Comparison of ENCODE assay signal across 10 mouse cellular contexts in the genomic region with DNA sequence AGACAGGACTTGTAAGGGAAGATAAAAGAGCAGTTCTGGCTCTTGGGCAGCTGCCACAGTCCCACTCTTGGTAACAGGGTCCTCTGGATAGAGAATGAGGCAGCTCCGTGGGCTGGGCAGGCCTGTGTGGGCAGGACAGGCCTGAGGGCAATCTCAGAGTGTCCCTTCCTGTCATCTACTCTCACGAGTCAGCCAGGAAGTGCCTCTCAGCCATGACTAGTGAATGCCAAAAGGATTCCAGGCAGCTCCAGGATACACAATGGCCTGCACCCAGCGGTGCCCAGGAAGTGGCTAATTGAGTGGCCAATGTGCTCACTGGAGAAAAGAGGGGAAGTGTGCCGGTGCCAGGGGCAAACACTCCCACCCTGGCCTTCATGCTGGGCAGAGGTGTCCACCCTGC. TPM values are rescaled to one million over a fixed set of nuclear protein-coding genes. Genes with fewer than 3 reads are reported as not detected.
DNase-seq lines count a peak whose midpoint lies in the region; ATAC-seq and TF ChIP-seq lines count a peak whose summit lies in the region.
"Had no signal": no experiment of that assay in that cellular context is flagged by ENCODE, and none has a peak within 500 bp of the region (broad histone marks: within the 10 kb centered on the region; RNA-seq: fewer than 3 reads in every experiment).

No protein-coding gene starts in this region.

- H3K4me3 ChIP-seq in left cerebral cortex, adult 2 months, result no peak overlapping the region
- no peak overlapping the region for H3K4me3 ChIP-seq in forebrain, embryonic 14.5 days (ENCODE audit: low read depth, low read length)
- H3K4me3 ChIP-seq in hindbrain, embryonic 14.5 days (replicated peaks; ENCODE audit: low read length), result no peak overlapping the region
- H3K4me3 ChIP-seq in macrophage (ENCODE audit: inconsistent target), result peak overlapping the region; percentile 74; the same call in 1 of the 2 replicates
- H3K4me3 ChIP-seq: limb, embryonic 12.5 days had no signal

- H3K9me3 ChIP-seq in forebrain, embryonic 14.5 days (replicated peaks; ENCODE audit: control insufficient read depth, low read length), result no peaks in the 10 kb centered on the region
- no peaks in the 10 kb centered on the region for H3K9me3 ChIP-seq in hindbrain, embryonic 14.5 days (ENCODE audit: control insufficient read depth, low read length)
- H3K9me3 ChIP-seq: limb, embryonic 12.5 days had no signal

- H3K27me3 ChIP-seq in forebrain, embryonic 14.5 days (replicated peaks; ENCODE audit: control insufficient read depth, insufficient read depth, low read length), result no peaks in the 10 kb centered on the region
- H3K27me3 ChIP-seq in hindbrain, embryonic 14.5 days (ENCODE audit: control insufficient read depth, insufficient read depth, low read length), result no peaks in the 10 kb centered on the region
- H3K27me3 ChIP-seq: Patski had no signal

- H3K27ac ChIP-seq in left cerebral cortex, adult 2 months, result peak overlapping the region; percentile 86
- H3K27ac ChIP-seq in forebrain, embryonic 14.5 days (ENCODE audit: low read depth, low read length), result no peak overlapping the region
- H3K27ac ChIP-seq in hindbrain, embryonic 14.5 days, result peak overlapping the region; percentile 32; the same call in 1 of the 2 replicates
- H3K27ac ChIP-seq in macrophage, result peak overlapping the region; percentile 99
- H3K27ac ChIP-seq: limb, embryonic 12.5 days had no signal

- ATAC-seq in forebrain, embryonic 14.5 days, result no peak
- ATAC-seq in hindbrain, embryonic 14.5 days (ENCODE audit: low FRiP score), result no peak
- no peak for ATAC-seq in CD4-positive, CD25-positive, alpha-beta regulatory T cell, adult 4 months
- ATAC-seq: Patski had no signal

- peaks cover 57% of the 10 kb centered on the region for H3K79me2 ChIP-seq in macrophage (ENCODE audit: inconsistent target)

- WGBS in forebrain, embryonic 14.5 days, result 46% methylated on average over 4 of the region's 4 CpGs
- WGBS in hindbrain, embryonic 14.5 days, result 40% methylated on average over 4 of the region's 4 CpGs
- WGBS in macrophage (ENCODE audit: missing documents), result 6% methylated on average over 4 of the region's 4 CpGs

- TF ChIP-seq CTCF in left cerebral cortex, adult 2 months (IDR thresholded peaks at IDR 0.05), result no peak

- no peaks in the 10 kb centered on the region for H3K36me3 ChIP-seq in forebrain, embryonic 14.5 days (ENCODE audit: control insufficient read depth, insufficient read depth, low read length)
- H3K36me3 ChIP-seq in hindbrain, embryonic 14.5 days (replicated peaks; ENCODE audit: control insufficient read depth, insufficient read depth), result no peaks in the 10 kb centered on the region
- no peaks in the 10 kb centered on the region for H3K36me3 ChIP-seq in macrophage (ENCODE audit: inconsistent target)
- H3K36me3 ChIP-seq: limb, embryonic 12.5 days had no signal

- H3K4me1 ChIP-seq in forebrain, embryonic 14.5 days (ENCODE audit: control insufficient read depth, insufficient read depth, low read length), result no peaks in the 10 kb centered on the region
- H3K4me1 ChIP-seq in hindbrain, embryonic 14.5 days (replicated peaks; ENCODE audit: control insufficient read depth, insufficient read depth, low read length), result peaks cover 15% of the 10 kb centered on the region

- no peak for DNase-seq in left cerebral cortex, adult 2 months (ENCODE audit: extremely low spot score in 1 of 2, low spot score in 2 of 2)
- DNase-seq in left cerebral cortex, postnatal 4 days, result no peak
- DNase-seq in forebrain, embryonic 14.5 days (ENCODE audit: low spot score), result no peak
- DNase-seq in hindbrain, embryonic 14.5 days (ENCODE audit: low spot score), result no peak
- DNase-seq in testis, postnatal 14 days (ENCODE audit: low spot score), result no peak
- DNase-seq in layer of hippocampus, adult 9-10 months (ENCODE audit: low spot score), result no peak

- H3K4me2 ChIP-seq in forebrain, embryonic 14.5 days (ENCODE audit: low read length), result no peak overlapping the region
- H3K4me2 ChIP-seq in hindbrain, embryonic 14.5 days (replicated peaks), result peak overlapping the region; percentile 4; the same call in 1 of the 2 replicates
- H3K4me2 ChIP-seq: limb, embryonic 12.5 days had no signal

- H3K9ac ChIP-seq in forebrain, embryonic 14.5 days (ENCODE audit: low read length), result peak overlapping the region; percentile 2; the same call in 1 of the 2 replicates
- peak overlapping the region; percentile 2; the same call in 1 of the 2 replicates for H3K9ac ChIP-seq in hindbrain, embryonic 14.5 days
- H3K9ac ChIP-seq: limb, embryonic 12.5 days had no signal

- intact Hi-C loops in left cerebral cortex, adult 2 months (cut with DNase I), result no loop called here
- intact Hi-C loops in left cerebral cortex, postnatal 4 days (cut with DNase I), result no loop called here

RNA-seq across cellular contexts. Expression of gene Aatk, which starts 7.4 kb away (rescaled TPM):
- 100 to 1,000 TPM; 193 to 203 TPM for total RNA-seq in left cerebral cortex, adult 2 months (2021)
- total RNA-seq in left cerebral cortex, postnatal 4 days (2021), result 100 to 1,000 TPM; 111 to 114 TPM
- polyA plus RNA-seq in forebrain, embryonic 14.5 days (2014; fragmentation: Nextera tagmentation; extraction: Ambion mirVana), result 10.9 and 18.3 TPM in 2 replicates
- 45.3 and 49.1 TPM in 2 replicates for polyA plus RNA-seq in hindbrain, embryonic 14.5 days (2014; fragmentation: Nextera tagmentation; extraction: Ambion mirVana)
- total RNA-seq in macrophage (2018; cell fraction: chromatin; rRNA removed), result 10 to 100 TPM in 19 of 26 experiments, 1 to 10 TPM in 7; 2.7 to 65.4 (median 28.0) TPM
- total RNA-seq in macrophage (2018; cell fraction: cytosol; rRNA removed), result 10 to 100 TPM in 17 of 26 experiments, 1 to 10 TPM in 9; 4.2 to 20.5 (median 11.6) TPM
- 10 to 100 TPM in 23 of 26 experiments, 1 to 10 TPM in 3; 4.8 to 46.3 (median 24.7) TPM for total RNA-seq in macrophage (2018; cell fraction: nucleus; rRNA removed)
- 6.5 to 10.7 TPM (median 10.4 TPM) in 3 replicates for polyA plus RNA-seq in macrophage (2018)
- polyA plus RNA-seq in CD4-positive, CD25-positive, alpha-beta regulatory T cell, adult 4 months (2017; shearing (Covaris generic)), result not detected

RNA-seq across cellular contexts. Expression of gene Cep131, which starts 47.0 kb away (rescaled TPM):
- total RNA-seq in left cerebral cortex, adult 2 months (2021), result 10 to 100 TPM; 33.8 to 37.1 TPM
- 10 to 100 TPM; 49.8 to 53.8 TPM for total RNA-seq in left cerebral cortex, postnatal 4 days (2021)
- 21.7 and 27.2 TPM in 2 replicates for polyA plus RNA-seq in forebrain, embryonic 14.5 days (2014; fragmentation: Nextera tagmentation; extraction: Ambion mirVana)
- 27.8 and 28.1 TPM in 2 replicates for polyA plus RNA-seq in hindbrain, embryonic 14.5 days (2014; fragmentation: Nextera tagmentation; extraction: Ambion mirVana)
- total RNA-seq in macrophage (2018; cell fraction: chromatin; rRNA removed), result 10 to 100 TPM in 18 of 26 experiments, 1 to 10 TPM in 8; 2.3 to 49.0 (median 19.7) TPM
- 10 to 100 TPM in 2 of 26 experiments, 1 to 10 TPM in 24; 3.4 to 11.6 (median 5.4) TPM for total RNA-seq in macrophage (2018; cell fraction: cytosol; rRNA removed)
- 10 to 100 TPM in 12 of 26 experiments, 1 to 10 TPM in 14; 1.4 to 22.6 (median 9.3) TPM for total RNA-seq in macrophage (2018; cell fraction: nucleus; rRNA removed)
- 5.6 to 6.3 TPM (median 5.7 TPM) in 3 replicates for polyA plus RNA-seq in macrophage (2018)
- polyA plus RNA-seq in CD4-positive, CD25-positive, alpha-beta regulatory T cell, adult 4 months (2017; shearing (Covaris generic)), result under 1 TPM in 1 of 2 experiments, not detected in 1; 0.47 TPM

RNA-seq across cellular contexts. Expression of gene Tepsin, which starts 59.0 kb away (rescaled TPM):
- 10 to 100 TPM; 15.9 to 16.9 TPM for total RNA-seq in left cerebral cortex, adult 2 months (2021)
- 10 to 100 TPM; 18.9 to 19.5 TPM for total RNA-seq in left cerebral cortex, postnatal 4 days (2021)
- polyA plus RNA-seq in forebrain, embryonic 14.5 days (2014; fragmentation: Nextera tagmentation; extraction: Ambion mirVana), result 12.4 and 14.6 TPM in 2 replicates
- polyA plus RNA-seq in hindbrain, embryonic 14.5 days (2014; fragmentation: Nextera tagmentation; extraction: Ambion mirVana), result 17.7 and 20.1 TPM in 2 replicates
- total RNA-seq in macrophage (2018; cell fraction: chromatin; rRNA removed), result 10 to 100 TPM; 18.9 to 100.0 (median 57.5) TPM
- total RNA-seq in macrophage (2018; cell fraction: cytosol; rRNA removed), result 10 to 100 TPM in 16 of 26 experiments, 1 to 10 TPM in 10; 4.0 to 15.5 (median 11.0) TPM
- total RNA-seq in macrophage (2018; cell fraction: nucleus; rRNA removed), result 10 to 100 TPM; 16.5 to 68.5 (median 35.7) TPM
- polyA plus RNA-seq in macrophage (2018), result 9.3 to 20.3 TPM (median 13.1 TPM) in 3 replicates
- polyA plus RNA-seq in CD4-positive, CD25-positive, alpha-beta regulatory T cell, adult 4 months (2017; shearing (Covaris generic)), result 10 to 100 TPM in 1 of 2 experiments, 1 to 10 TPM in 1; 9.2 to 12.1 TPM

RNA-seq across cellular contexts. Expression of gene Ndufaf8, which starts 59.1 kb away (rescaled TPM):
- total RNA-seq in left cerebral cortex, adult 2 months (2021), result 10 to 100 TPM; 33.7 to 38.6 TPM
- 10 to 100 TPM; 27.9 to 29.6 TPM for total RNA-seq in left cerebral cortex, postnatal 4 days (2021)
- 59.8 and 84.8 TPM in 2 replicates for polyA plus RNA-seq in forebrain, embryonic 14.5 days (2014; fragmentation: Nextera tagmentation; extraction: Ambion mirVana)
- 47.5 and 62.8 TPM in 2 replicates for polyA plus RNA-seq in hindbrain, embryonic 14.5 days (2014; fragmentation: Nextera tagmentation; extraction: Ambion mirVana)
- 10 to 100 TPM in 6 of 26 experiments, 1 to 10 TPM in 20; 1.6 to 13.5 (median 4.5) TPM for total RNA-seq in macrophage (2018; cell fraction: chromatin; rRNA removed)
- 10 to 100 TPM; 23.5 to 47.0 (median 33.4) TPM for total RNA-seq in macrophage (2018; cell fraction: cytosol; rRNA removed)
- 10 to 100 TPM in 17 of 26 experiments, 1 to 10 TPM in 9; 3.1 to 27.4 (median 11.6) TPM for total RNA-seq in macrophage (2018; cell fraction: nucleus; rRNA removed)
- 4.7 to 54.4 TPM (median 35.5 TPM) in 3 replicates for polyA plus RNA-seq in macrophage (2018)
- 10 to 100 TPM; 77.9 to 85.0 TPM for polyA plus RNA-seq in CD4-positive, CD25-positive, alpha-beta regulatory T cell, adult 4 months (2017; shearing (Covaris generic))
